Mouse (Mus musculus) stomach, embryonic 14.5 days (tissue): ENCODE results near the gene Sdccag8. TPM values are rescaled to one million over a fixed set of nuclear protein-coding genes. Genes with fewer than 3 reads are reported as not detected.
A peak's percentile ranks its signal among the peaks of the same experiment; 100 is the strongest.

Experiments
- ATAC-seq: fragments of 200-750 bp; cut with Nextera tagmentation; 2 replicates; pipeline ENCODE4 v1.8.0; 2017; ENCODE audit warnings: low read depth, moderate TSS enrichment; ENCODE audit not compliant: insufficient number of reproducible peaks, insufficient read depth, low FRiP score
- H3K27ac ChIP-seq: fragments of 300-500 bp; sonication (generic); 2 replicates; pipeline ENCODE4 v1.5.1; 2014; ENCODE audit warnings: mild to moderate bottlenecking, low read length, moderate library complexity, mixed read lengths
- H3K27me3 ChIP-seq: fragments of 300-500 bp; sonication (generic); 2 replicates; pipeline ENCODE4 v1.6.1; 2014; ENCODE audit warnings: low read length, control low read depth, mixed read lengths; ENCODE audit not compliant: control insufficient read depth, insufficient read depth
- H3K36me3 ChIP-seq: fragments of 300-500 bp; sonication (generic); 2 replicates; pipeline ENCODE4 v1.6.1; 2014; ENCODE audit warnings: mild to moderate bottlenecking, control low read depth, low read length, moderate library complexity, mixed read lengths; ENCODE audit not compliant: control insufficient read depth, insufficient read depth
- H3K4me1 ChIP-seq: fragments of 300-500 bp; sonication (generic); 2 replicates; pipeline ENCODE4 v1.6.1; 2014; ENCODE audit warnings: low read length, control low read depth, mixed read lengths; ENCODE audit not compliant: control insufficient read depth, insufficient read depth
- H3K4me2 ChIP-seq: fragments of 300-500 bp; sonication (generic); replicated peaks from 2 replicates; pipeline ENCODE4 v1.6.1; 2014; ENCODE audit warnings: low read depth, low read length, control low read depth
- H3K4me3 ChIP-seq: fragments of 300-500 bp; sonication (generic); 2 replicates; pipeline ENCODE4 v1.5.1; 2014; ENCODE audit warnings: low read depth, low read length, control low read depth
- H3K9ac ChIP-seq: fragments of 300-500 bp; sonication (generic); replicated peaks from 2 replicates; pipeline ENCODE4 v1.6.1; 2014; ENCODE audit warnings: low read depth, mild to moderate bottlenecking, control low read depth, low read length, moderate library complexity, mixed read lengths
- H3K9me3 ChIP-seq: fragments of 300-500 bp; sonication (generic); 2 replicates; pipeline ENCODE4 v1.6.1; 2016; ENCODE audit warnings: low read depth, low read length, control low read depth; ENCODE audit not compliant: control insufficient read depth
- WGBS: fragments of 180-500 bp; shearing (Covaris S2); extraction: QIAGEN DNeasy Blood & Tissue Kit; methylation state at CpG from one replicate; pipeline ENCODE4 v1.1.7; 2014; 5-methylcytosine and 5-hydroxymethylcytosine counted together
- polyA plus RNA-seq: library from polyadenylated mRNA; unstranded; fragments of >200 nt; fragmentation: Nextera tagmentation; extraction: Ambion mirVana; gene quantifications from 2 replicates; pipeline ENCODE4 v1.2.1, GENCODE M21; 2014

Gene Sdccag8
- polyA plus RNA-seq, 1 experiment from 2014 or later = 17.6 TPM

GRCm38 (mm10) chr1:176812491-176813291 is 1.8 kb upstream of the Sdccag8 start:
- WGBS = 12% methylated on average over 11 of the region's 11 CpGs
- ATAC-seq = no peak
- Histone ChIP-seq H3K4me1 (no peaks in the 10 kb centered on the region), H3K27ac (peak overlapping the region; percentile 97; the same call in 1 of the 2 replicates), H3K36me3 (no peaks in the 10 kb centered on the region), H3K9ac (peak overlapping the region; percentile 82), H3K27me3 (no peaks in the 10 kb centered on the region), H3K9me3 (no peaks in the 10 kb centered on the region), H3K4me3 (peak overlapping the region; percentile 90), H3K4me2 (peak overlapping the region; percentile 59)

- peak overlapping the region; percentile 90 for H3K4me3 ChIP-seq
- under 1% methylated on average over 63 of the region's 75 CpGs for WGBS
- H3K36me3 ChIP-seq = no peaks in the 10 kb centered on the region
- peak overlapping the region; percentile 59 for H3K4me2 ChIP-seq
- peak overlapping the region; percentile 97 for H3K27ac ChIP-seq
- no peaks in the 10 kb centered on the region for H3K27me3 ChIP-seq
- peak overlapping the region; percentile 82 for H3K9ac ChIP-seq
- ATAC-seq = peak; percentile 42
- H3K9me3 ChIP-seq = no peaks in the 10 kb centered on the region
- H3K4me1 ChIP-seq = 0 out of 2 replicates have a peak, but pooled peaks cover 3% of the 10 kb centered on the region
Observed at GRCm38 (mm10) chr1:176813292-176814035, 996 bp upstream of the Sdccag8 start.

- Histone ChIP-seq H3K4me1 (0 out of 2 replicates have a peak, but pooled peaks cover 7% of the 10 kb centered on the region), H3K27ac (peak within 1 kb of the TSS; percentile 97), H3K4me3 (peak within 1 kb of the TSS; percentile 90), H3K4me2 (peak within 1 kb of the TSS; percentile 59), H3K9me3 (no peaks in the 10 kb centered on the region), H3K9ac (peak within 1 kb of the TSS; percentile 82), H3K27me3 (no peaks in the 10 kb centered on the region), H3K36me3 (no peaks in the 10 kb centered on the region)
- peak; percentile 90 for ATAC-seq
- under 1% methylated on average over 28 of the region's 28 CpGs for WGBS
Observed at GRCm38 (mm10) chr1:176814036-176814420, 432 bp upstream of the Sdccag8 start, which contains the start of gene Cep170. Gene Cep170, minus strand, starts transcription at chr1:176814067.

- no peak overlapping the region for H3K27ac ChIP-seq
- no peaks in the 10 kb centered on the region for H3K36me3 ChIP-seq
- H3K9ac ChIP-seq = no peak overlapping the region
- H3K4me1 ChIP-seq = peaks cover 7% of the 10 kb centered on the region; the same call in 1 of the 2 replicates
- H3K4me3 ChIP-seq = no peak overlapping the region
- ATAC-seq = no peak
- no peak overlapping the region for H3K4me2 ChIP-seq
- no peaks in the 10 kb centered on the region for H3K27me3 ChIP-seq
- H3K9me3 ChIP-seq = no peaks in the 10 kb centered on the region
- 87% methylated on average over 4 of the region's 4 CpGs for WGBS
Observed at GRCm38 (mm10) chr1:176816728-176817127, 2.3 kb downstream of the Sdccag8 start.

- ATAC-seq = no peak
- no peaks in the 10 kb centered on the region for H3K27me3 ChIP-seq
- no peak overlapping the region for H3K27ac ChIP-seq
- H3K4me1 ChIP-seq = peaks cover 7% of the 10 kb centered on the region; the same call in 1 of the 2 replicates
- H3K9me3 ChIP-seq = no peaks in the 10 kb centered on the region
- no peak overlapping the region for H3K4me3 ChIP-seq
- 79% methylated on average over 2 of the region's 2 CpGs for WGBS
- no peak overlapping the region for H3K9ac ChIP-seq
- H3K36me3 ChIP-seq = no peaks in the 10 kb centered on the region
- H3K4me2 ChIP-seq = no peak overlapping the region
Observed at GRCm38 (mm10) chr1:176818147-176818546, 3.7 kb downstream of the Sdccag8 start.

GRCm38 (mm10) chr1:176818763-176819162 is 4.3 kb downstream of the Sdccag8 start:
- no peak for ATAC-seq
- Histone ChIP-seq H3K27me3 (no peaks in the 10 kb centered on the region), H3K36me3 (no peaks in the 10 kb centered on the region), H3K4me2 (no peak overlapping the region), H3K4me3 (no peak overlapping the region), H3K9me3 (no peaks in the 10 kb centered on the region), H3K9ac (no peak overlapping the region), H3K4me1 (peaks cover 7% of the 10 kb centered on the region; the same call in 1 of the 2 replicates), H3K27ac (peak overlapping the region; percentile 55; the same call in 1 of the 2 replicates)
- WGBS = 30% methylated on average over 6 of the region's 6 CpGs

- no peaks in the 10 kb centered on the region for H3K9me3 ChIP-seq
- WGBS = 9% methylated on average over 1 of the region's 1 CpGs
- ATAC-seq = no peak; the same call in 1 of the 2 replicates
Observed at GRCm38 (mm10) chr1:176821929-176822328, 7.5 kb downstream of the Sdccag8 start.

GRCm38 (mm10) chr1:176822949-176823348 is 8.5 kb downstream of the Sdccag8 start:
- WGBS = 62% methylated on average over 4 of the region's 4 CpGs
- no peaks in the 10 kb centered on the region for H3K9me3 ChIP-seq
- peaks cover 7% of the 10 kb centered on the region; the same call in 1 of the 2 replicates for H3K4me1 ChIP-seq
- H3K36me3 ChIP-seq = no peaks in the 10 kb centered on the region
- H3K27me3 ChIP-seq = no peaks in the 10 kb centered on the region
- no peak overlapping the region for H3K4me2 ChIP-seq
- H3K9ac ChIP-seq = no peak overlapping the region
- no peak overlapping the region for H3K27ac ChIP-seq
- ATAC-seq = no peak
- no peak overlapping the region for H3K4me3 ChIP-seq

More at GRCm38 (mm10) chr1:176821929-176822328, 7.5 kb downstream of the Sdccag8 start:
- Histone ChIP-seq H3K4me1 (peaks cover 7% of the 10 kb centered on the region; the same call in 1 of the 2 replicates), H3K27me3 (no peaks in the 10 kb centered on the region), H3K9ac (no peak overlapping the region), H3K4me2 (no peak overlapping the region), H3K27ac (no peak overlapping the region), H3K4me3 (no peak overlapping the region), H3K36me3 (no peaks in the 10 kb centered on the region)
